Mouse (Mus musculus) neural tube, embryonic 11.5 days (tissue): ENCODE data around the gene Sdsl. TPM values are rescaled to one million over a fixed set of nuclear protein-coding genes. Genes with fewer than 3 reads are reported as not detected.
"Not testable (repeated sequence)": the region's sequence is repeated elsewhere in the genome, so short reads cannot be mapped to it uniquely, and the experiment has no call there.

Experiments
- ATAC-seq: fragments of 200-750 bp; cut with Nextera tagmentation; 2 replicates; pipeline ENCODE4 v1.8.0; 2017; ENCODE audit warnings: moderate number of reproducible peaks, mild to moderate bottlenecking, moderate TSS enrichment, moderate library complexity; ENCODE audit not compliant: insufficient read depth, low FRiP score, low TSS enrichment
- DNase-seq: peaks from one replicate; pipeline ENCODE4 v3.0.0-alpha.2; 2015; ENCODE audit warnings: low spot score
- H3K27ac ChIP-seq: fragments of 300-500 bp; sonication (generic); 2 replicates; pipeline ENCODE4 v1.5.1; 2014; ENCODE audit warnings: low read depth, mild to moderate bottlenecking, low read length
- H3K27me3 ChIP-seq: fragments of 300-500 bp; sonication (generic); 2 replicates; pipeline ENCODE4 v1.6.1; 2014; ENCODE audit warnings: mild to moderate bottlenecking, low read length, mixed read lengths; ENCODE audit not compliant: control insufficient read depth, insufficient read depth
- H3K36me3 ChIP-seq: fragments of 300-500 bp; sonication (generic); 2 replicates; pipeline ENCODE4 v1.6.1; 2014; ENCODE audit warnings: mild to moderate bottlenecking, low read length, moderate library complexity, mixed read lengths; ENCODE audit not compliant: control insufficient read depth, insufficient read depth
- H3K4me1 ChIP-seq: fragments of 300-500 bp; sonication (generic); 2 replicates; pipeline ENCODE4 v1.6.1; 2014; ENCODE audit warnings: low read length, mixed read lengths; ENCODE audit not compliant: control insufficient read depth, insufficient read depth
- H3K4me2 ChIP-seq: fragments of 300-500 bp; sonication (generic); 2 replicates; pipeline ENCODE4 v1.6.1; 2014; ENCODE audit warnings: low read depth, mild to moderate bottlenecking, moderate library complexity
- H3K4me3 ChIP-seq: fragments of 300-500 bp; sonication (generic); 2 replicates; pipeline ENCODE4 v1.5.1; 2014; ENCODE audit warnings: low read depth, low read length
- H3K9ac ChIP-seq: fragments of 300-500 bp; sonication (generic); 2 replicates; pipeline ENCODE4 v1.6.1; 2014; ENCODE audit warnings: mild to moderate bottlenecking, low read length
- H3K9me3 ChIP-seq: fragments of 300-500 bp; sonication (generic); 2 replicates; pipeline ENCODE4 v1.6.1; 2016; ENCODE audit warnings: low read length; ENCODE audit not compliant: control insufficient read depth
- WGBS: fragments of 180-500 bp; shearing (Covaris S2); extraction: QIAGEN DNeasy Blood & Tissue Kit; methylation state at CpG from one replicate; pipeline ENCODE4 v1.1.7; 2014; 5-methylcytosine and 5-hydroxymethylcytosine counted together
- polyA plus RNA-seq: library from polyadenylated mRNA; unstranded; fragments of >200 nt; fragmentation: Nextera tagmentation; extraction: Ambion mirVana; gene quantifications from 2 replicates; pipeline ENCODE4 v1.2.1, GENCODE M21; 2014

Sdsl gene
- polyA plus RNA-seq, 1 experiment from 2014 or later, result 5.3 TPM

- not testable (repeated sequence) for H3K9me3 ChIP-seq, H3K27me3 ChIP-seq, DNase-seq, H3K36me3 ChIP-seq, H3K27ac ChIP-seq, ATAC-seq, H3K4me2 ChIP-seq, H3K9ac ChIP-seq, H3K4me3 ChIP-seq, H3K4me1 ChIP-seq
- 85% methylated on average over 9 of the region's 9 CpGs for WGBS
Observed at GRCm38 (mm10) chr5:120500609-120501008, 28.0 kb upstream of the Sdsl start.

- H3K4me2 ChIP-seq, result no peak overlapping the region
- peaks cover 9% of the 10 kb centered on the region for H3K4me1 ChIP-seq
- no peak for ATAC-seq
- WGBS, result 88% methylated on average over 4 of the region's 4 CpGs
- H3K9ac ChIP-seq, result no peak overlapping the region
- no peaks in the 10 kb centered on the region for H3K9me3 ChIP-seq
- no peak overlapping the region for H3K27ac ChIP-seq
- DNase-seq, result no peak
- H3K4me3 ChIP-seq, result no peak overlapping the region
- no peaks in the 10 kb centered on the region for H3K36me3 ChIP-seq
- H3K27me3 ChIP-seq, result no peaks in the 10 kb centered on the region
Observed at GRCm38 (mm10) chr5:120499202-120499601, 26.6 kb upstream of the Sdsl start.

DNA sequence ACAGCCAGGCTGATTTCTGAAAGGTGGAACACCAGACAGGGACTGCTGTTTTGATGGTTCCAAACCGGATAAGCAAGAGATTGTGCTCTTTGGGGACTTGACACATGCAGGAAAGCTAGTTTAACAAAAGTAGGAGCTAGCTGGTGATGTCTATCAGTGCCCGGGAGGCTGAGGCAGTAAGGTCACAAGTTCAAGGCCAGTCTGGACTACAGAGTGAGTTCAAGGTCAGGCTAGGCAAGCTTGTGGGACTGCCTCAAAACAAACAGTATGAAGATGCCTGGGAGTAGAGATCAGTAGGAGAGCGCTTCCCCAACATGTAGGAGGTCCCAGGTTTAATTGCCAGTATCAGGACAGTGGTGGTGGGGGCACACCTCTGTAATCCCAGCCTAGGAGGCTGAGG, 24.5 kb upstream of the Sdsl start:
- H3K27ac ChIP-seq, result no peak overlapping the region
- 0 out of 2 replicates have a peak, but pooled peaks cover 3% of the 10 kb centered on the region for H3K36me3 ChIP-seq
- no peak for ATAC-seq
- H3K9me3 ChIP-seq, result no peaks in the 10 kb centered on the region
- no peaks in the 10 kb centered on the region for H3K27me3 ChIP-seq
- H3K4me3 ChIP-seq, result no peak overlapping the region
- H3K4me1 ChIP-seq, result peaks cover under 1% of the 10 kb centered on the region; the same call in 1 of the 2 replicates
- WGBS, result 91% methylated on average over 3 of the region's 3 CpGs
- no peak for DNase-seq
- no peak overlapping the region for H3K4me2 ChIP-seq
- H3K9ac ChIP-seq, result no peak overlapping the region

GRCm38 (mm10) chr5:120495703-120496226, 23.2 kb upstream of the Sdsl start:
- no peak overlapping the region for H3K27ac ChIP-seq
- no peaks in the 10 kb centered on the region for H3K4me1 ChIP-seq
- ATAC-seq, result no peak
- 91% methylated on average over 13 of the region's 13 CpGs for WGBS
- no peak overlapping the region for H3K9ac ChIP-seq
- H3K4me3 ChIP-seq, result no peak overlapping the region
- no peak overlapping the region for H3K4me2 ChIP-seq
- 0 out of 2 replicates have a peak, but pooled peaks cover 3% of the 10 kb centered on the region for H3K36me3 ChIP-seq
- no peaks in the 10 kb centered on the region for H3K9me3 ChIP-seq
- H3K27me3 ChIP-seq, result no peaks in the 10 kb centered on the region
- DNase-seq, result no peak

DNA sequence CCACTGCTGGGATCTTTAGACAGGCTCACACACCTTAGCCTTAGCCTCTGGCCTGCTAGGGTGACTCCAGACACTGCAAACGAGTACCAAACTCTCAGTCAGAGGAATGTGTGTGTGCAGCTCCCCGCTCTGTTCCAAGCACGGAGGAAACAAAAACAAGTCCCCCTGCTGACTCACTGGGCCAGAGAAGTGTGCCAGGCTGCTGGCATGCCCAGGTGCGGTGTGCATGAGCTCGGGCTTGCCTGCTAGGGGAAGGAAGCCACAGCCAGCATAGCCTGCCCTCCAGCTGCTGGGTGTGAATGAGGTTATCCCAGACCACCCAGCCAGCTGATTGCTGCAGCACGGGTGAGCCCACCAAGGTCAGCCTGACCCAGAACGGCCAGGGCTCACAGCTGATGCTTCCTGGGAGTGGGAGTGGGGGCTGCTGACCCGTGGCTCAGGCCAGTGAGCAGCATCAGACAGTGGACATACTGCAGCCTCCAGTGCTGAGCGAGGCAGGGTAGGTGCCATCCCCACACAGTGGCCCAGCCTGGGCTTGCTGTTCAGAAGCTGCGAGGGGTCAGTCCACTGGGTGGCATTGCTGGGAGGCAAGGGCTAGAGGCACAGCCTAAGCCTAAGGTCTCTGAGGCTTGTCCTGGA, 22.6 kb upstream of the Sdsl start:
- H3K4me1 ChIP-seq, result no peaks in the 10 kb centered on the region
- 82% methylated on average over 10 of the region's 10 CpGs for WGBS
- H3K36me3 ChIP-seq, result 0 out of 2 replicates have a peak, but pooled peaks cover 3% of the 10 kb centered on the region
- H3K9ac ChIP-seq, result no peak overlapping the region
- DNase-seq (no peak), ATAC-seq (no peak)
- H3K9me3 ChIP-seq, result no peaks in the 10 kb centered on the region
- no peak overlapping the region for H3K27ac ChIP-seq
- H3K4me3 ChIP-seq, result no peak overlapping the region
- no peak overlapping the region for H3K4me2 ChIP-seq
- no peaks in the 10 kb centered on the region for H3K27me3 ChIP-seq

DNA sequence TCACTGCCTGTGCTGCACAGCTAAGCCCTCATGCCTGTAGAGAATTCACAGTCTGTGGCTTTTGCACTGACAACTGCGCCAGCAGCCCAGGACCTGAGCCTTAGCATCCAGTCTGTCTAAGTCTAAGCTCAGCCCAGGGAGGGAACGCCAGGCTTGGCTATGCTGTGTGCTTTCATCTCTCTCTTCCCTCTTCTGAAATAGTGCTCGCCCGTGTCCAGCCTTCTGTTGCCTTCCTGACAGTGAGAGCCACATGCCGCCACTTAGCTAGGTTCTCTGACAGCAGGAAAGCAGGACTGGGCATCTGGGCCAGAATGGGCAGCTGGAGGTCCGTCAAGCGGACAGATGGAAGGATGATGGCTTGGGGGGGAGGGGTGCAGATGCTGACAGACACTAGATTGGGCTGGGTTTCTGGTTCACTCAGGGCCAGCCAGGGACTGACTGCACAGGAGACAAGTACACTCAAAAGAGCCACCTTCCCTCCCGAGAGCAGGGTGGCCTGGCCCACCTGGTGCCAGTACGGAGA, 21.3 kb upstream of the Sdsl start:
- DNase-seq (no peak), ATAC-seq (no peak)
- Histone ChIP-seq H3K9ac (no peak overlapping the region), H3K9me3 (no peaks in the 10 kb centered on the region), H3K4me2 (no peak overlapping the region), H3K4me1 (no peaks in the 10 kb centered on the region), H3K27me3 (no peaks in the 10 kb centered on the region), H3K4me3 (no peak overlapping the region), H3K36me3 (0 out of 2 replicates have a peak, but pooled peaks cover 3% of the 10 kb centered on the region), H3K27ac (no peak overlapping the region)
- 80% methylated on average over 9 of the region's 9 CpGs for WGBS

DNA sequence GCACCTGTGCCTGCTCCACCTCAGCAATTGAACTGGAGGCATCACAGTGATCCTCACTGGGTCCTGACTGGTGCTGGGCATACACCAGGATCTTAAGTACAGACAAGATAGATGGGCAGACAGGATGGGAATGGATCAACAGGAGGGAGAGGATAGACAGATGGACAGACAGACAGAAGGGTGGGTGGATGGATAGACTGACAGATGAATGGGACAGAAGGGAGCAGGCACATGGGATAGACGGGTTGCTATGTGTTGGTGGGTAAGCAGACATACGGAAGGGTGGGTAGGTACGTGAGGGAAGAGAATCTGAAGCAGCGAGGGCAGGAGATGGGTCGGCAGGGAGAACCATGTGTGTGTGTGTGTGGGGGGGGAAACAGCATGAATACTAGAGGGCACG, 20.8 kb upstream of the Sdsl start:
- Histone ChIP-seq H3K4me3 (no peak overlapping the region), H3K27me3 (no peaks in the 10 kb centered on the region), H3K9ac (no peak overlapping the region), H3K36me3 (0 out of 2 replicates have a peak, but pooled peaks cover 3% of the 10 kb centered on the region), H3K9me3 (no peaks in the 10 kb centered on the region), H3K27ac (no peak overlapping the region), H3K4me1 (no peaks in the 10 kb centered on the region), H3K4me2 (no peak overlapping the region)
- WGBS, result 85% methylated on average over 6 of the region's 6 CpGs
- ATAC-seq, result no peak
- no peak for DNase-seq

GRCm38 (mm10) chr5:120492437-120492836, 19.8 kb upstream of the Sdsl start:
- Histone ChIP-seq H3K9me3 (no peaks in the 10 kb centered on the region), H3K4me3 (no peak overlapping the region), H3K4me2 (no peak overlapping the region), H3K9ac (no peak overlapping the region), H3K36me3 (0 out of 2 replicates have a peak, but pooled peaks cover 3% of the 10 kb centered on the region), H3K4me1 (no peaks in the 10 kb centered on the region), H3K27ac (no peak overlapping the region), H3K27me3 (no peaks in the 10 kb centered on the region)
- DNase-seq, result peak; percentile 66
- 59% methylated on average over 11 of the region's 11 CpGs for WGBS
- no peak for ATAC-seq

DNA sequence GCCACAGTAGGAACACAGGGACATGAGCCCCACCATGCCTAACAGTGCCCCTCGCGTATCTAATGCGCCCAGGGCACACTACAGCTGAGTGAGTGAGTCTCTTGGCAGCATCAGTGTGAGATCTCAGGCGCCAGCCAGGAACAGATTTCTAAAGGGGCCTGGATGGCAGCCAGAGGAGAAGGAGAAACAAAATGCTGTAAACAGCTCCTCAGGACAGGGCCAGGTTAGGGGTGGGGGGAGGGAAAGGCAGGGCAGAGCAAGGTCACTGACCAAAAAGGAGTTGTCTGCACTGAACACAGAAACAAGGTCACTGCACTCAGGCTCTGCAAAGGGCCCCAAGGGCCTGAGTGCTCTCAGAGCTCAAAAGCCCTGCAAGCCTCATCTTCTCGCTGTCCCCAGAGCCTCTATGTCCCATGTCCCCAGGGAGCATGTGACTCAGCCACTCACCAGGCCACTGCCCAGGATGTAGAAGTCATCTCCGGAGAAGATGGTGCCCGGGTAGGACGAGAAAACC, 18.1 kb upstream of the Sdsl start:
- DNase-seq (no peak), ATAC-seq (no peak)
- Histone ChIP-seq H3K4me1 (no peaks in the 10 kb centered on the region), H3K9ac (no peak overlapping the region), H3K4me3 (no peak overlapping the region), H3K36me3 (peaks cover 7% of the 10 kb centered on the region), H3K4me2 (no peak overlapping the region), H3K27ac (no peak overlapping the region), H3K27me3 (no peaks in the 10 kb centered on the region), H3K9me3 (no peaks in the 10 kb centered on the region)
- WGBS, result 88% methylated on average over 8 of the region's 8 CpGs
